Mouse (Mus musculus): Measurements from ENCODE around the gene March5. TPM values are rescaled to one million over a fixed set of nuclear protein-coding genes. Genes with fewer than 3 reads are reported as not detected.
A peak's percentile ranks its signal among the peaks of the same experiment; 100 is the strongest.

Gene March5
- total RNA-seq, 1 experiment from 2014 or later = 72.2 TPM

DNA sequence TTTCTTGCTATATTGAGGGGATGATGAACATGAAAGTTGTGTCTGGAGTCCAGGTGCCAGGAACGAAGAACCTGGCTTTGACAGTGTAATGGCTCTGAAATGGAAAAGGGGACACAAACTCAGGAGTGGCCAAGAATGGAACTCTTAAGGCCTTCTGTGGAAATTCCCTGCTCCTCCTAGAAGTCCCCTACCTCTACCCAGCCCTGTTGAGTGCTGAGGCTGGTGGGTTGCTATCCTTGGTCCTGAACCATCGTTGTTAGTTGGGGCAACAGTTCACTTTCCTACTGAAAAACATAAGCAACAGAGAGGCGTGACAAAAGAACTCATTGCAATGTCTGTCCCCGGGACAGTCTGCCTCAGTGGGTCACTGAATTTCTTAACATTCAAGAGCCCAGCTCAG lies 31.8 kb downstream of the March5 start:
- ATAC-seq (replicated peaks in 1 of 2; ENCODE audit: insufficient read depth in 1 of 2, low FRiP score in 2 of 2, low TSS enrichment in 1 of 2, low read depth in 1 of 2, poor library complexity in 2 of 2, severe bottlenecking in 2 of 2) = no peak

DNA sequence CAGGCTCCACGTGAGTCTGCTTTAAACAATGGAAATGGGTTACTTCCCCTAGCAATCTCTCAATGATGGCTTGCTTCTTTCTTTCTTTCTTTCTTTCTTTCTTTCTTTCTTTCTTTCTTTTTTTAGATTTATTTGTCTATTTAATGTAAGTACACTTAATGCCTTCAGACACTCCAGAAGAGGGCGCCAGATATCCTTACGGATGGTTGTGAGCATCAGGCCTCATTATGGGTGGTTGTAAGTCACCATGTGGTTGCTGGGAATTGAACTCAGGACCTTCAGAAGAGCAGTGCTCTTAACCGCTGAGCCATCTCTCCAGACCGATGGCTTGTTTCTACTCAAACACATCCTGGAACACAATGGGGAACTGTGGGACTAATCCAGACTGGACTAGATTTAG lies 33.9 kb downstream of the March5 start:
- ATAC-seq (replicated peaks in 1 of 2; ENCODE audit: insufficient read depth in 1 of 2, low FRiP score in 2 of 2, low TSS enrichment in 1 of 2, low read depth in 1 of 2, poor library complexity in 2 of 2, severe bottlenecking in 2 of 2) = no peak

DNA sequence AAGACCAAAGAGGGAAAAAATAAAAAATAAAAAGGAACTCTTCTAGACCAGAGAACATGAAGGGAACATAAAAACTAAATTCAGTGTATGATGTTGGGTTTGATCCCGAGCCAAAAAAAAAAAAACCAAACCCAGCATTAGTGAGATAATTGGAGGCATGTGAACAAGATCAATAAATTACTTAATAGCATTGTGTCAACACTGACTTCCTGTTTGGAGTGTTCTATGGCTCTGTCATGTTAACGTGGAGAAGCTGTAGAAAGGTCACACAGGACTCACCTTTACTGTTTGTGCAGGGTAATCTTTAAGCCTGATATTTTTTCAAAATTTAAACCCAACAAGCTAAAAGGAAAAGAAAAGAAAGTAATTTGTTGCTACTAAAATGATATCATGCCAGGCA lies 35.4 kb downstream of the March5 start:
- ATAC-seq (replicated peaks in 1 of 2; ENCODE audit: insufficient read depth in 1 of 2, low FRiP score in 2 of 2, low TSS enrichment in 1 of 2, low read depth in 1 of 2, poor library complexity in 2 of 2, severe bottlenecking in 2 of 2) = no peak

DNA sequence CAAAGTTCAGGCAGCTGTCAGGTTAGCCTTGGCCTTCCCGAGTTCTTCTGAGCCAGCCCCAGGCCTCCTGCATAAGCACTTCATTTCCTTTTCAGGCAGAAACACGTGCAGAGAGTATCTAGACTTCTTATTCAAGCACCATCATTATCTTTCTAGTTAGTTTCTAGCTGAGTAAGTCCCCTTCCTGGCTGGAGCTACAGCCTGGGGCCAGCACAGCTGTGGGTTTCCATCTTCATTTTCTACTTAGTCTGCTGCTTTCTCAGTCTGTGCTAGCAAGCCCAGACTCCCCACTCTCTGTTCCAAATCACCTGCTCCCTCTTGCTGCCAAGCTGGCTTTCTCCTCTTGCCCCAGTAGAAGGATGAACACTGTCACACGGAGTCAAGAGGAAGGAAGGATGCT lies 39.5 kb downstream of the March5 start:
- ATAC-seq (replicated peaks in 1 of 2; ENCODE audit: insufficient read depth in 1 of 2, low FRiP score in 2 of 2, low TSS enrichment in 1 of 2, low read depth in 1 of 2, poor library complexity in 2 of 2, severe bottlenecking in 2 of 2) = no peak

DNA sequence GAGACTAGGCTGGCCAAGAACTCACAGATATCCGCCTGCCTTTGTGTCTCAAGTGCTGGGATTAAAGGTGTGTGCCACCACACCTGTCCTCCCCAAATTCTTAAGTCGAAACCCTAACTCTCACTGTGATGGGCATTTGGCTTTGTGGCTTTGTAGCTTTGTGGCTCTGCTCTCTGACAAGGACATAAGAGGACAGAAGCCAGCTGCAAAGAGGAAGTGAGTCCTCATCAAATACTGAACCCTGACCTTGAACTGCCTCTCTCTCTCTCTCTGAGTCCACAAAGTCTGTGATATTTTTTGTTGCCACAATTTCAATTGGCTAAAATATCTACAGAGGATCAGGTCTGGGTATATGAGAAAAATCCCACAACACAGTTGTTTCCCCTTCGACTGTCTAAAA lies 40.9 kb downstream of the March5 start:
- 0 out of 4 replicates have a peak, but pooled peaks of 1 of the 2 experiments have one; percentile 23 for ATAC-seq (replicated peaks in 1 of 2; ENCODE audit: insufficient read depth in 1 of 2, low FRiP score in 2 of 2, low TSS enrichment in 1 of 2, low read depth in 1 of 2, poor library complexity in 2 of 2, severe bottlenecking in 2 of 2)

DNA sequence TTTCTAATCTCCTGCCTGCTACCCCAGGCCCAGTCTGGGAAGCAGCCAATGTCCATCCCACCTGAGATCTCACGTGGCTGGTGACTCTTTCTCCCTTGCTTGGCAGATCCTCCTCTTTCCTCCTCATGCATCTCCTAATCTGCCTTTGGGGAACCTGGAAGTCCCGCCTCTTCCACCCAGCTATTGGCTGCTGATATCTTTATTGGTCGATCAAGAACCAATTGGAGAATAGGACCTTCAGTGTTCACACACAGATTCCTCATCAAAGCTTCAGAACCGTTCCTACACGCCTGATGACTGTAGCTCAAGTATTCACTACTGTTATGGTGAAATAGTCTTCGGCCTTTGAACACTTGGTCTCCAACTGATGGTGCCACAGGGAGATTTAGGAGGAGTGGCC lies 44.8 kb downstream of the March5 start:
- no peak for ATAC-seq (replicated peaks in 1 of 2; ENCODE audit: insufficient read depth in 1 of 2, low FRiP score in 2 of 2, low TSS enrichment in 1 of 2, low read depth in 1 of 2, poor library complexity in 2 of 2, severe bottlenecking in 2 of 2)

DNA sequence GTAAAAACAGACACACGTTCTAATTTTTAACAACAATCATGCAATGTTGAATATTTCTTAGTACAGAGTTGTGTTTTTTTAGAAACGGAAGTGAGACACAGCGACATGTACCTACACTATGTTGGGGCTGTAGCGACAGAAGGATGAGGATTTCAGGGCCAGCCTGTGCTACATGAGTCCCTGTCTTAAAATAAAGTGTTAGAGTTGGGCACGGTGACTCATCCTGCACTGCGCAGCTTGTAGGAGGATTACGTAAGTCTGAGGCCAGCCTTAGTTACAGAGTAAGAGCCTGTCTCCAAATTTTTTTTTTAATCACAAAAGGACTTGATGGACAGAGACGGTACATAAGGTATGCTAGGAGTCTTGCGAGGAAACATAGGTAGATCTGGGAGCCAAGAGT lies 48.0 kb downstream of the March5 start:
- ATAC-seq (replicated peaks in 1 of 2; ENCODE audit: insufficient read depth in 1 of 2, low FRiP score in 2 of 2, low TSS enrichment in 1 of 2, low read depth in 1 of 2, poor library complexity in 2 of 2, severe bottlenecking in 2 of 2) = no peak

DNA sequence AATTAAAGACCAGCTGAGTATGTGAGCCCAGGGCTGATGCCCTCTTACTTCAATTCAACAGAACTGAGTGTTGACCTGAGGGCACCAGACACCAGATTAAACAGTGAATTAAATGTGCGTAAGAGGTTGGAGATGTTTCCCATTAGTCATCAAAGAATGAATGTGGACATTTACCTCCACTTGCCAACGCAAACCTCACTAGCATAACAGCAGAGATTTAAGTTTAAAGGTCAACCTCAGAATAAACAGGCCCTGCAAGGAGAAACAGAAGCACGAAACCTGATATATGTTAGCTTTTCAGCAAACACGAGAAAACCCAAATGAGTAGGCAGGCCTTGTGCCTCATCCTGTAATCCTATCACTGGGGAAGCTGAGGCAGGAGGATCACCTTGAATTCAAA lies 55.0 kb downstream of the March5 start:
- no peak for ATAC-seq (replicated peaks in 1 of 2; ENCODE audit: insufficient read depth in 1 of 2, low FRiP score in 2 of 2, low TSS enrichment in 1 of 2, low read depth in 1 of 2, poor library complexity in 2 of 2, severe bottlenecking in 2 of 2)

DNA sequence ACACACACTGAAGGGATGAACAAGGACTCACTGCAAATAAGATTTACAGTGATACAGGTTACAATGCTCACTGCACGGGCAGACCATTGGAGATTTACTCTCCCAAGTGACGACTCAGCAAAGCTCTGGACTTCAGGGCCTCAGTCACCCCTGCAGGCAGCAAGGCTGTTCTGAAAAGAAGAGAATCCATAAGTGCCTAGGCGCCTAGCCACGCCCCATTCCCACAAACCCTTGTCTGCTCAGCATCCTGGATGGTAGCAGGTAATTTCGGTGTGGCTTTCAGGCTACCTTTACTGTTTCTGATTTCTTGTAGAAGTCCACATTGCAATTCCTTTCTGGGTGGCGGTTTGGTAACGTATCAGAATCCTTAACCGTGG lies 56.2 kb downstream of the March5 start:
- ATAC-seq (replicated peaks in 1 of 2; ENCODE audit: insufficient read depth in 1 of 2, low FRiP score in 2 of 2, low TSS enrichment in 1 of 2, low read depth in 1 of 2, poor library complexity in 2 of 2, severe bottlenecking in 2 of 2) = no peak

DNA sequence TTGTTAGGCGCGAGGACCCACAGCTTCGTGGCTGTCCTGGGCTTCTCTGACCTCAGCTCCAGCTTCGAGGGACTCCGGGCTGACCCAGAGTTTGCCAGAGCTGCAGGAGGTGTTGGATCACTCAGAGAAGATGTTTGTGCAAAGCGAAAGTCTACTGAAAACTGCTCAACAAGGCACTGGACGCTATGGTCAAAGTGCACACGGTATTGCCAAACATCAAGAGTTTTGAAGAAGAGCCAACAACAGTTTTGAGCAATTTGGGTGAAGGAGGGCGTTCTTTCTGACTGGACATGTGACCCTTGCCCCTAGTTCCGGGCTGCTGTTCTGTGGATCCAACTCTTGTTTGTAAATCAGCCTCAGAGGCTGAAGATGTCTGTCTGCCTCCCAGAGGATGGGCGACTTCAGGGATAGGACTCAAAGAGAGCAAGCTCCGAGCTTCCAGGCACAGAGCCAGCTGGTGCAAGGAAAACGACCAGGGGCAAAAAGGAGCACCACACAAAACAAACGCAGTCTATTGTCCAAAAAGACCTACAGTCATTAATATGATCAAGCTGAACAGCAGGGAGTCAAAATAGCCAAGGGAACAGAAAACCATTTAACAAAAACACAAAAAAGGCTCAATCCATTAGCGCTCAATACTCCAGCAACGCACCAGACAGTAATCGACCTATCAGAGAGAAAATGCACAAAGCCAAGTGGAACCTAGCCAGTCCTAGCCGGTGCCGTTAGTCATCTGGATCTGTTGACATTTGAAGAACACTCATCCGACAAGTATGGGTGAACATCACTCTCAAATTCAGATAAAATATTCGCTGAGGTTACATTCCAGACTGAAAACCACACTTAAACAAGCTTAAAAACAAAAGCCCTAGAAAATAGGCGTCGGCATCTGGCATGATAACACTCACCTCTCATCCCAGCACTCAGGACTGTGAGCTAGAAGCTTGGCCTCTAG lies 56.9 kb downstream of the March5 start:
- ATAC-seq (replicated peaks in 1 of 2; ENCODE audit: insufficient read depth in 1 of 2, low FRiP score in 2 of 2, low TSS enrichment in 1 of 2, low read depth in 1 of 2, poor library complexity in 2 of 2, severe bottlenecking in 2 of 2) = no peak

DNA sequence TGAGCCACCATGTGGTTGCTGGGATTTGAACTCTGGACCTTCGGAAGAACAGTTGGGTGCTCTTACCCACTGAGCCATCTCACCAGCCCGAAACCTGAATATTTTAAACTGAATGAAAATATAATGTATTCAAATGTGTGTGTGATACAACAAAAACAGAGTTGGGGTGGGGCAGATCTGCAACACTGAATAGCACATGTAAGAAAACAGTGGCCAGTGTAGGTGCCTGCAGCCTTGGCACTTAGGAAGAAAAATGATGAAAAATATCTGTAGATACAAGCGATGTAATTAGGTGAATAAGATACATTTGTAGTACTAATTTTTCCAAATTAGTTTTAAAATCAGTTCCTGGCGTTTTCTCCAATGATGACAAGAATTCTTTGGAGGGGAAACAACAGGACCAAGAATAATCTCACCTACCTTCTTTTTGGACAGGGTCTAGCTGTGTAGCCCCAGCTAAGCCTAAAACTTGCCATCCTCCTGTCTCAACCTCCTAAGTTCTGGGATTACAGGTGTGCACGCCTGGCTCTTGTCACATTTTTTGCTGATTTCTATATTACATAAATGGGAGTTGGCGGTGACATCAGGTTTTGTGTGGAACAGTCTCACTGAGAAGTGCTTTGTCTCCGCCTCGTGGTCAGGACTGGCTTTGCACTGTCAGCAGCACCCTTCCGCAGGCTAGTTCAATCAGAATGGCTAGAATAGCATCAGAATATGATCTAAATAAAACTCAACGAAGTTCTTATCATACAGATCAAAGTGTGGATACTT lies 58.2 kb downstream of the March5 start:
- ATAC-seq (replicated peaks in 1 of 2; ENCODE audit: insufficient read depth in 1 of 2, low FRiP score in 2 of 2, low TSS enrichment in 1 of 2, low read depth in 1 of 2, poor library complexity in 2 of 2, severe bottlenecking in 2 of 2) = peak; percentile 91 to 93

DNA sequence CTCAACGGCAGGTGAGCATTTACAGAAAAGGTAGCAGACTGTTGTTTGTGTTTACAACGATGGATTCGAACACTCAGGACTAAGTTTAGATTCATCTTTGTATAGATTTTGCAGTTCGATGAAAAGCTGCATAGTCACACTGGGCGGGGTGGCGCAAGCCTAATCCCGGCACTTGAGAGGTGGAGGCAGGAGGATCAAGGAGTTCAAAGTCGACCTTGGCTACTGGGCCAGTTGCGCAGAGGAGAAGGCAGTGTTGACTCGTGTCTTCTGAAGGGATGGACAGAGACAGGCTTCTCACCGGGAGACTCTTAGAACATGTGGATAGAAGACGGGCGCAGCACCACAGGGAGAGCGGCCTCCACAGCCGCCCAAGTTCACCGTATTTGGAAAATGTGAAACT lies 61.8 kb downstream of the March5 start:
- no peak for ATAC-seq (replicated peaks in 1 of 2; ENCODE audit: insufficient read depth in 1 of 2, low FRiP score in 2 of 2, low TSS enrichment in 1 of 2, low read depth in 1 of 2, poor library complexity in 2 of 2, severe bottlenecking in 2 of 2)

Other genes with a start within 250 kb of the March5 start
- gene Cpeb3, start 1.1 kb downstream of the March5 start, total RNA-seq (2017) = 0.40 and 0.44 TPM in 2 replicates
- 85.5 and 129 TPM in 2 replicates for gene Ide, start 130.3 kb downstream of the March5 start, total RNA-seq (2017)
- gene Kif11, start 168.9 kb downstream of the March5 start, total RNA-seq (2017) = 133 and 160 TPM in 2 replicates
- 61.1 and 65.7 TPM in 2 replicates for gene Hhex, start 227.3 kb downstream of the March5 start, total RNA-seq (2017)

All from hematopoietic stem cell, adult 5-6 weeks (primary cell).